Mouse (Mus musculus) limb, embryonic 10.5 days (tissue): ENCODE results near the gene Asxl2. TPM values are rescaled to one million over a fixed set of nuclear protein-coding genes. Genes with fewer than 3 reads are reported as not detected.
"Not testable (repeated sequence)": the region's sequence is repeated elsewhere in the genome, so short reads cannot be mapped to it uniquely, and the experiment has no call there.

ENCODE experiments used
- DNase-seq: peaks from one replicate; pipeline ENCODE4 v3.0.0-alpha.2; 2017; ENCODE audit warnings: low spot score
- H3K27ac ChIP-seq: fragments of 300-500 bp; sonication (generic); 2 replicates; pipeline ENCODE4 v1.5.1; 2016; ENCODE audit warnings: mild to moderate bottlenecking
- H3K27me3 ChIP-seq: fragments of 300-500 bp; sonication (generic); 2 replicates; pipeline ENCODE4 v1.6.1; 2016; ENCODE audit warnings: low read depth, mild to moderate bottlenecking; ENCODE audit not compliant: poor library complexity, severe bottlenecking
- H3K36me3 ChIP-seq: fragments of 300-500 bp; sonication (generic); 2 replicates; pipeline ENCODE4 v1.6.1; 2016; ENCODE audit warnings: mild to moderate bottlenecking, moderate library complexity
- H3K4me1 ChIP-seq: fragments of 300-500 bp; sonication (generic); 2 replicates; pipeline ENCODE4 v1.6.1; 2016
- H3K4me3 ChIP-seq: fragments of 300-500 bp; sonication (generic); 2 replicates; pipeline ENCODE4 v1.5.1; 2016; ENCODE audit warnings: mild to moderate bottlenecking, moderate library complexity
- H3K9me3 ChIP-seq: fragments of 300-500 bp; sonication (generic); replicated peaks from 2 replicates; pipeline ENCODE4 v1.6.1; 2016; ENCODE audit warnings: mild to moderate bottlenecking
- WGBS: fragments of 180-500 bp; shearing (Covaris S2); methylation state at CpG from one replicate; pipeline ENCODE4 v1.1.7; 2016; 5-methylcytosine and 5-hydroxymethylcytosine counted together
- polyA plus RNA-seq: library from polyadenylated mRNA; unstranded; fragments of >200 nt; fragmentation: Nextera tagmentation; extraction: Ambion mirVana; gene quantifications from 2 replicates; pipeline ENCODE4 v1.2.1, GENCODE M21; 2016

Gene Asxl2
- 16.0 and 16.6 TPM in 2 replicates for polyA plus RNA-seq

GRCm38 (mm10) chr12:3426530-3427034 lies at the start of gene Asxl2:
TSS of gene Asxl2 (plus strand) at chr12:3426857.
- Histone ChIP-seq H3K4me1 (peaks cover 9% of the 10 kb centered on the region), H3K27ac (peak within 1 kb of the TSS; percentile 95)
- WGBS = under 1% methylated on average over 53 of the region's 53 CpGs

GRCm38 (mm10) chr12:3377190-3377589 lies 49.5 kb upstream of the Asxl2 start:
- no peaks in the 10 kb centered on the region for H3K27me3 ChIP-seq
- no peak overlapping the region for H3K4me3 ChIP-seq
- H3K27ac ChIP-seq = no peak overlapping the region
- no peak for DNase-seq
- 19% methylated on average over 3 of the region's 3 CpGs for WGBS
- peaks cover 32% of the 10 kb centered on the region for H3K36me3 ChIP-seq
- H3K9me3 ChIP-seq = no peaks in the 10 kb centered on the region
- H3K4me1 ChIP-seq = no peaks in the 10 kb centered on the region

More at GRCm38 (mm10) chr12:3426530-3427034, at the start of gene Asxl2:
- Histone ChIP-seq H3K9me3 (no peaks in the 10 kb centered on the region), H3K36me3 (peaks cover 21% of the 10 kb centered on the region), H3K4me3 (peak within 1 kb of the TSS; percentile 82), H3K27me3 (no peaks in the 10 kb centered on the region)
- peak; percentile 100 for DNase-seq

GRCm38 (mm10) chr12:3377755-3378154 lies 48.9 kb upstream of the Asxl2 start:
- Histone ChIP-seq H3K9me3 (no peaks in the 10 kb centered on the region), H3K27me3 (no peaks in the 10 kb centered on the region), H3K4me1 (no peaks in the 10 kb centered on the region), H3K4me3 (no peak overlapping the region), H3K36me3 (peaks cover 36% of the 10 kb centered on the region), H3K27ac (no peak overlapping the region)
- no peak for DNase-seq
- WGBS = 82% methylated on average over 5 of the region's 5 CpGs

DNA sequence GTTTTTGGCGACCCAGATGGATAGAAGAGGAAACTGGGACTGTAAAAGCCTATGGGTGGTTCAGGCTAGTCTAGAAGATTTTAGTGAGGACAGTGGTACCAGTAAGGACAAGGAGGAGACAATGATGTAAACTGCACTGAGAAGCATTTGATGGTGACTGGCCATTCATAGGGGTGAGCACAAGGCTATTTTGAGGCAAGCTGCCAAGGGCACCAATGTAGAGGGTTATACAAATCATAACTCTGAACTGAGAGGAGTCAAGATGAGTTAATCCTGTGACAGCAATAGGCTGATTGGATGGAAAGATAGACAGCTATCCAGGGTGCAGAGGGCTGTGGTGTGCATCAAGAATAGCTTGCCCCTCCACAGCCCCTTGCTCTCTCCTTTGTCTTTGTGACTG lies 41.8 kb upstream of the Asxl2 start:
- 54% methylated on average over 1 of the region's 1 CpGs for WGBS
- no peaks in the 10 kb centered on the region for H3K27me3 ChIP-seq
- no peak overlapping the region for H3K4me3 ChIP-seq
- H3K27ac ChIP-seq = no peak overlapping the region
- no peak for DNase-seq
- no peaks in the 10 kb centered on the region for H3K4me1 ChIP-seq
- no peaks in the 10 kb centered on the region for H3K9me3 ChIP-seq
- peaks cover 62% of the 10 kb centered on the region for H3K36me3 ChIP-seq

DNA sequence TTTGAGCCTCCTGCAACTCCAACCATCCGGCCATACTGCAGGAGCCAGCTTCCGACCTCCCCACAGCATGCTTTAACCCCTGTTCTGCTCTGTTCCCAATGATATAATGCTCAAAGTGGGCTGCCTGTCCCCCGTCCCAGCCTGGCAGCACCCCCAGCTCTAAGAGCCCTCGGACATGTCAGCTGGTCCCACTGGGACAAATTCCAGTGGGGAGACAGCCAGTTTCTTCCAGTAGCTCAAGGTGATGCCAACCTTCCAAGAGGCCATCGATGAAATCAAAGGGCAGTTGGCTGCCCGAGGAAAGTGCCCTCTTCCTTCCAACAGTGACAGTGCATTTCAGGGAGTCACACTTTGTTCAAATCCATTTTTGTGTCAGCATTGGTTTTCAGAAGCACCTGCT lies 41.4 kb upstream of the Asxl2 start:
- WGBS = 85% methylated on average over 6 of the region's 6 CpGs
- DNase-seq = no peak
- H3K27me3 ChIP-seq = no peaks in the 10 kb centered on the region

GRCm38 (mm10) chr12:3385940-3386339 lies 40.7 kb upstream of the Asxl2 start:
- Histone ChIP-seq H3K4me1 (no peaks in the 10 kb centered on the region), H3K27ac (no peak overlapping the region), H3K36me3 (peaks cover 70% of the 10 kb centered on the region), H3K27me3 (no peaks in the 10 kb centered on the region), H3K4me3 (no peak overlapping the region), H3K9me3 (no peaks in the 10 kb centered on the region)
- WGBS = 88% methylated on average over 10 of the region's 10 CpGs
- no peak for DNase-seq

More for the DNA sequence above, 41.4 kb upstream of the Asxl2 start:
- no peak overlapping the region for H3K27ac ChIP-seq
- H3K9me3 ChIP-seq = no peaks in the 10 kb centered on the region
- peaks cover 67% of the 10 kb centered on the region for H3K36me3 ChIP-seq
- no peaks in the 10 kb centered on the region for H3K4me1 ChIP-seq
- H3K4me3 ChIP-seq = no peak overlapping the region

- WGBS = 91% methylated on average over 16 of the region's 16 CpGs
- no peak for DNase-seq
- H3K36me3 ChIP-seq = peaks cover 57% of the 10 kb centered on the region
- no peak overlapping the region for H3K4me3 ChIP-seq
- no peaks in the 10 kb centered on the region for H3K9me3 ChIP-seq
- H3K27ac ChIP-seq = no peak overlapping the region
- H3K4me1 ChIP-seq = no peaks in the 10 kb centered on the region
- H3K27me3 ChIP-seq = no peaks in the 10 kb centered on the region
Observed at GRCm38 (mm10) chr12:3387891-3388290, 38.8 kb upstream of the Asxl2 start.

DNA sequence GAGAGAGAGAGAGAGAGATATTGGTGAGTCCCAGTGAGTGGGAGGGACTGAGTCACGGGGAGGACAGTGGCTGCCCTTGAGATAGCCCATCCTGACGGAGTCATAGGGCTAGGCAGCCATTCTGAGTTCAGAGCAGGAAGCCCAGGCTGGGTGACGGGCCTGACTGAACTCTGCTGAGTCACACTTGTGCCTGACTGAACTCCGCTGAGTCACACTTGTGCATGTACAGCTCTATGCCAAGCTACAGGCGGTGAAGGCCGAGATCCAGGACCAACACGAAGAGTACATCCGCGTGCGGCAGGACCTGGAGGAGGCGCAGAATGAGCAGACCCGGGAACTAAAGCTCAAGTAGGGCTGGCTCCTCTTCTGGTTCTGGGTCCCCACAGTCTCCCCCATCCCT lies 37.3 kb upstream of the Asxl2 start:
- DNase-seq = no peak
- H3K9me3 ChIP-seq = no peaks in the 10 kb centered on the region
- no peak overlapping the region for H3K27ac ChIP-seq
- H3K27me3 ChIP-seq = no peaks in the 10 kb centered on the region
- no peaks in the 10 kb centered on the region for H3K4me1 ChIP-seq
- 92% methylated on average over 12 of the region's 12 CpGs for WGBS
- H3K36me3 ChIP-seq = peaks cover 57% of the 10 kb centered on the region
- no peak overlapping the region for H3K4me3 ChIP-seq

GRCm38 (mm10) chr12:3390071-3390470 lies 36.6 kb upstream of the Asxl2 start:
- H3K27me3 ChIP-seq = no peaks in the 10 kb centered on the region
- peaks cover 59% of the 10 kb centered on the region for H3K36me3 ChIP-seq
- H3K4me3 ChIP-seq = no peak overlapping the region
- H3K27ac ChIP-seq = no peak overlapping the region
- no peaks in the 10 kb centered on the region for H3K4me1 ChIP-seq
- H3K9me3 ChIP-seq = no peaks in the 10 kb centered on the region
- DNase-seq = no peak
- 87% methylated on average over 2 of the region's 2 CpGs for WGBS

DNA sequence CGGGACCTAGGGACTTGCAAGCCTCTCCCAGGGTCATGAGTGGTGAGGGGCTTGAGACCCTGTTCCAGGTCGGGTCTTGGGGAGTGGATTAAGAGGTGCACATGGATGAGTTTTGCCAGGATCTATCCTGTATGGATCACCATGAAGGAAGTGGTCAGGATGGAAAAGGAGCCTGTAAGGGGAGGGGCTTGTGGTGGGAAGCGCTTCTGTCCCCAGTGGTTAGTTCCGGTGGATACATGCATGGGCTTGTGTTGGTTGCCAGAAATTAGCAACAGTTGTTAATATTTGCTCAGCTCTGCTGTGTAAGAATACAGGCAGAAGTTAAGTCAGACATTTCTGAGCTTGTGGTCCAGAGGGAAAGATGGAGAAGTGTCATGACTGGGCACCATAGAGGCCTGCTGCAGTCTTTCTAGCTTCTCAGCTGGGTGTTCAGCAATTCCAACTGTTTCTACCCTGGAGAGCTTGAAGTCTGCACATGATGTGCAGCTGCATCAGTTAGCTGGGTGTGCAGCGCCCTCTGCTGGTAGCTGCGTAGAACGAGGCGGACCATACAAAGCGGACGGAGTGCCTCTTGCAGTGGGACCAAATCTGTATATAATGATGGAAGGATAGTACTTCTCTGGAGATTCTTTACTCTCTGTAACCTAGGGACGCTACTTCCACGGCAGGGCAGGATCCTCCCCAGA lies 35.9 kb upstream of the Asxl2 start:
- DNase-seq = peak; percentile 89
- 37% methylated on average over 12 of the region's 12 CpGs for WGBS
- no peak overlapping the region for H3K4me3 ChIP-seq
- no peaks in the 10 kb centered on the region for H3K4me1 ChIP-seq
- peaks cover 58% of the 10 kb centered on the region for H3K36me3 ChIP-seq
- no peaks in the 10 kb centered on the region for H3K27me3 ChIP-seq
- no peaks in the 10 kb centered on the region for H3K9me3 ChIP-seq
- H3K27ac ChIP-seq = no peak overlapping the region

DNA sequence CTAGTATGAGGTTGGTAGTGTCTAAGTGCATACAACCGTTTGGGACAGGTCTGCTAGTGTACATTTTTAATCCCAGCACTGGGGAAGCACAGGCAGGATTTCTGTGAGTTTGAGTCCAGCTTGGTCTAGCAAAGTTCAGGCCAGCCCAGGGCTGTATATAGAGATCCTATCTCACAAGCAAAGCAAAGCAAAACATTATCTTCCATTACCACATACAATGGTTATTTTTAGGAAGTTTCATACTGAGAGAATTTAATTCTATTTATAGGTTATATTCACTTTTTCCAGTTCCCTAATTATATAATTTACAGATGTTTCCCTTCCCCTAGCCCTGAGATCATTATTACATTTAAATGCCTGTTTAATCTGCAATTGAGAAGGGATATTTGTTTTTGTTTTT lies 35.4 kb upstream of the Asxl2 start:
- H3K9me3 ChIP-seq = no peaks in the 10 kb centered on the region
- no peaks in the 10 kb centered on the region for H3K4me1 ChIP-seq
- no peak overlapping the region for H3K27ac ChIP-seq
- peaks cover 52% of the 10 kb centered on the region for H3K36me3 ChIP-seq
- H3K4me3 ChIP-seq = no peak overlapping the region
- H3K27me3 ChIP-seq = no peaks in the 10 kb centered on the region
- no peak for DNase-seq
- WGBS = 86% methylated on average over 1 of the region's 1 CpGs

GRCm38 (mm10) chr12:3393140-3393539 lies 33.5 kb upstream of the Asxl2 start:
- Histone ChIP-seq H3K36me3 (peaks cover 34% of the 10 kb centered on the region), H3K27me3 (no peaks in the 10 kb centered on the region), H3K4me1 (no peaks in the 10 kb centered on the region), H3K4me3 (no peak overlapping the region), H3K27ac (no peak overlapping the region), H3K9me3 (no peaks in the 10 kb centered on the region)
- 84% methylated on average over 4 of the region's 4 CpGs for WGBS
- no peak for DNase-seq

GRCm38 (mm10) chr12:3396931-3397330 lies 29.7 kb upstream of the Asxl2 start:
- DNase-seq = no peak
- Histone ChIP-seq H3K27ac (no peak overlapping the region), H3K27me3 (no peaks in the 10 kb centered on the region), H3K9me3 (no peaks in the 10 kb centered on the region), H3K36me3 (peaks cover 21% of the 10 kb centered on the region), H3K4me1 (no peaks in the 10 kb centered on the region), H3K4me3 (no peak overlapping the region)
- 89% methylated on average over 8 of the region's 8 CpGs for WGBS

- DNase-seq, H3K27ac ChIP-seq, H3K9me3 ChIP-seq, H3K27me3 ChIP-seq, H3K4me3 ChIP-seq, H3K4me1 ChIP-seq: not testable (repeated sequence)
- peaks cover 63% of the 10 kb centered on the region for H3K36me3 ChIP-seq
- 99% methylated on average over 3 of the region's 3 CpGs for WGBS
Observed at GRCm38 (mm10) chr12:3405662-3406061, 21.0 kb upstream of the Asxl2 start.
